Mouse (Mus musculus) ES-Bruce4 (cell line): ENCODE measurements around the gene Tbc1d2.

Source experiments
- CTCF ChIP-seq: IDR thresholded peaks from one replicate; pipeline ENCODE4 v1.8.1; 2011; ENCODE audit warnings: low read depth, low read length
- EP300 ChIP-seq: IDR thresholded peaks from 2 replicates; pipeline ENCODE4 v1.6.1; 2011; ENCODE audit warnings: low read depth, low read length; ENCODE audit not compliant: insufficient read depth
- POLR2A ChIP-seq: IDR thresholded peaks from one replicate; pipeline ENCODE4 v1.8.1; 2011; ENCODE audit warnings: low read length; ENCODE audit not compliant: insufficient read depth

- TF ChIP-seq EP300 (no peak), POLR2A (no peak), CTCF (no peak)
Measured at GRCm38 (mm10) chr4:46597286-46597961, 52.6 kb downstream of the Tbc1d2 start.
